Mouse (Mus musculus): ENCODE data around the gene Nubp1.

DNA sequence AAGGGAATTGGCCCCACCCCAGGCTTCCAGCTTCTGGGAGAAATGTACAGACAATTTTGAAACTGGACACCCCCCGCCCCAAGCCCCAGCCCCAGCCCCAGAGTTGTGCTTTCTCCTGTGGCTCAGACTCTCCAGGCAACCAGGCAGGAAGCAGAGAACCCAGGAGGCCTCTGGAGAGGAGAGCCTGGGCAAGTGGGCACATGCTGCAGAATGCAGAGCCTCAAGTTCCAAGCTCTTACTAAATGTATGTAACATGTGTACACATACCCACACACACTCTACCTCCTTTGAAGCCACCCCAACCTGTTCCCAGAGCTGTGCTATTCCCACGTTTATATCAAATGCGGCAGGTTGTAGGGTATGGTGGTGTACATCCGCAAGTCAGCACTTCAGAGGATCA lies 46.0 kb upstream of the Nubp1 start:
- no peak for TF ChIP-seq CTCF (conservative IDR thresholded peaks at IDR 0.05; ENCODE audit: low read length)
- no peak for TF ChIP-seq POU5F1 (IDR thresholded peaks at IDR 0.05; ENCODE audit: borderline replicate concordance, low read length)
